Mouse (Mus musculus) ES-E14 (cell line): ENCODE data around the gene Plekhh2. TPM values are rescaled to one million over a fixed set of nuclear protein-coding genes. Genes with fewer than 3 reads are reported as not detected.

Experiments used
- DNase-seq: peaks from one replicate; pipeline ENCODE4 v3.0.0-alpha.2; 2013; ENCODE audit warnings: low read depth, low spot score
- H3K27ac ChIP-seq: 2 replicates; pipeline ENCODE4 v1.5.1; 2012; ENCODE audit warnings: low read depth, mild to moderate bottlenecking, low read length, moderate library complexity, mixed read lengths; ENCODE audit not compliant: poor library complexity, insufficient read depth, severe bottlenecking
- H3K36me3 ChIP-seq: 2 replicates; pipeline ENCODE4 v1.6.1; 2012; ENCODE audit warnings: mild to moderate bottlenecking, low read length, moderate library complexity, mixed read lengths; ENCODE audit not compliant: control insufficient read depth, poor library complexity, insufficient read depth, severe bottlenecking
- H3K4me1 ChIP-seq, 2 experiments: fragments of 150-350 bp in 1 of 2; sonication (generic) in 1 of 2; 2 replicates each; pipeline ENCODE4 v1.6.1; 2012; ENCODE audit warnings: low read length in 2 of 2, mild to moderate bottlenecking in 1 of 2, mixed read lengths in 1 of 2; ENCODE audit not compliant: control insufficient read depth in 2 of 2, insufficient read depth in 2 of 2, poor library complexity in 1 of 2
- H3K4me3 ChIP-seq, 2 experiments: fragments of 150-350 bp in 1 of 2; sonication (generic) in 1 of 2; 2 replicates each; pipeline ENCODE4 v1.5.1; 2012; ENCODE audit warnings: low read length in 2 of 2, low read depth in 1 of 2, mild to moderate bottlenecking in 1 of 2, mixed read lengths in 1 of 2; ENCODE audit not compliant: insufficient read depth in 1 of 2, poor library complexity in 1 of 2, severe bottlenecking in 1 of 2
- H3K9ac ChIP-seq: 2 replicates; pipeline ENCODE4 v1.6.1; 2012; ENCODE audit warnings: low read depth, mild to moderate bottlenecking, low read length, mixed read lengths; ENCODE audit not compliant: poor library complexity, insufficient read depth, severe bottlenecking
- H3K9me3 ChIP-seq: fragments of 150-350 bp; sonication (generic); 2 replicates; pipeline ENCODE4 v1.6.1; 2012; ENCODE audit warnings: low read depth, mild to moderate bottlenecking, low read length; ENCODE audit not compliant: control insufficient read depth, insufficient read depth
- CHD2 ChIP-seq: IDR thresholded peaks from 2 replicates; pipeline ENCODE4 v1.6.1; 2014; ENCODE audit warnings: mild to moderate bottlenecking, low read depth, low read length, inconsistent platforms
- HCFC1 ChIP-seq: IDR thresholded peaks from 2 replicates; pipeline ENCODE4 v1.6.1; 2012; ENCODE audit warnings: low read length, inconsistent platforms, borderline replicate concordance; ENCODE audit not compliant: insufficient read depth
- MAFK ChIP-seq: IDR thresholded peaks from 2 replicates; pipeline ENCODE4 v1.6.1; 2014; ENCODE audit warnings: mild to moderate bottlenecking, low read depth, low read length, inconsistent platforms; ENCODE audit not compliant: insufficient read depth
- ZC3H11A ChIP-seq: IDR thresholded peaks from 2 replicates; pipeline ENCODE4 v1.6.1; 2012; ENCODE audit warnings: low read depth, mild to moderate bottlenecking, inconsistent platforms, low read length, borderline replicate concordance
- ZNF384 ChIP-seq: IDR thresholded peaks from 2 replicates; pipeline ENCODE4 v1.6.1; 2012; ENCODE audit warnings: low read depth, low read length, inconsistent platforms
- in situ Hi-C, 2 experiments: fragments of 600-800 bp; cut with MboI; formaldehyde crosslinking; loops; one replicate each; pipeline ENCODE4 v1.15.1; 2025; ENCODE audit warnings: low sequenced_read_pairs in 2 of 2, inconsistent platforms in 1 of 2; ENCODE audit not compliant: unreplicated experiment in 2 of 2
- total RNA-seq: library from RNA; depleted of rRNA; stranded (reverse); fragments of 300-350 nt; gene quantifications from 2 replicates; pipeline ENCODE4 v1.2.3, GENCODE M21; 2012

The Plekhh2 gene
- total RNA-seq, 1 experiment: 4.0 TPM

DNA sequence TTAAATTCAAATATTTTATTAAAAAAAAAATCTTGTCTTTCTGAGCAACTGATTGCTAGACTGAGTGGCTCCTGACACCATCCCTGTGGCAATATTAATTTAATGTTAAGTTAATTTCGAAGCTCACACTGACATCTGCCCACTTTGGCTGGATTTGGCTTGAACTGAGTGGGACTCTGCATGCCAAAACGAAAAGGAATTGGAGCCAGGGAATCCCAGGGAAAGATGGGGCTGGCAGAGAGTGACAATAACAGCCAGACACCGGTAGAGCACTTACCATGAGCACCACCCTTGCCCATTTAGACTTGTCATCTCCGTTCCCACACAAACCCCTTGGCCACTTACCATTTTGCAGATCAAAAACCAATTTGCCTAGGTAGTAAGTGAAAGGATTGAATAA, 33.4 kb upstream of the Plekhh2 start:
- H3K4me1 ChIP-seq: peaks cover 0 to 4% of the 10 kb centered on the region in 2 experiments; a peak in 2 of 4 replicates

DNA sequence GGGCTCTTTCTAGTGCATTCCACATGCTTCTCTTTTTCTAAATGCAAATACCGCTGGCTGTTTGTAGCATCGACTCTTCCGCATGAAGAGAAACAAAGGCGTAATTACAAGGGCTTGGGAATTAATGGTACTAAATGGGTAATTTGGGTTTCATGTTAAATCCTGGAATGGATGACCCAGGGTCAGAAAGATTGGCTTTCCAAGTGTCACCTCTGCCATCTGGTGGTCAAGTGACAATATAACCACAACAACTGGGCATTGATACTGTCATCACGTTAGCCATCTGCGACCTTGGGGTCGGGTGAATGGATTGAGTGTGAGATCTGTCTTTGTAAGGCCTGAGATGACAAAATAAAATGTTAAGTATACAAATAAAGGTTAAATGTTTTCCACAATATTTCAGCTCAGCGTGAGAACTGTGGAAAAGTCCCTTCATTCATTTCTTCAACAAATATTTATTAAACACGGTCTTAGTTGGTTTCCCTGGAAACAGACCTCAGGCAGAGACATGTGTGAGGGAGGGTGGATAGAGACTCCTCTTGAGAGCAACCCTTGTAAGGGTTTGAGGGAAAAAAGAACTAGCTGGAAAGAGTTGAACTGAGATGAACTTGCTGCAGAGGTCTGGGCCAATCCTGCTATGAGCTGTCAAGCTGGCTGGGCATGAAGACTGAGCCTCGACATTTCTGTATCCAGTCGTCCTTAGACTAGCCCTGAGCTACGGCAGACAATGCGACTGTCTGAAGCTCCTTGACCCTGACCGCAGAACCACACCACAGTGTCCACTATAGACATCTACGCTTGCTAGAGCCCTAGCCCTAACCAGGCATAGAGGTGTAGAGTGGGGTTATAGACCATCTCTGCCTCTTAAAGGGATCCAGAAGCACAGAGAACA, 31.0 kb upstream of the Plekhh2 start:
- in situ Hi-C loops: no loop called here
- TF ChIP-seq ZC3H11A: 0 out of 2 replicates have a peak, but pooled peaks have one; percentile 19
- no peak for TF ChIP-seq HCFC1
- TF ChIP-seq MAFK: no peak
- no peak for TF ChIP-seq ZNF384
- Histone ChIP-seq H3K4me3 (no peak overlapping the region), H3K9me3 (no peaks in the 10 kb centered on the region), H3K36me3 (no peaks in the 10 kb centered on the region), H3K27ac (no peak overlapping the region), H3K9ac (no peak overlapping the region), H3K4me1 (no peaks in the 10 kb centered on the region)
- DNase-seq: no peak

More for the DNA sequence above, 33.4 kb upstream of the Plekhh2 start:
- Histone ChIP-seq H3K9me3 (no peaks in the 10 kb centered on the region), H3K4me3 (no peak overlapping the region), H3K9ac (no peak overlapping the region), H3K36me3 (no peaks in the 10 kb centered on the region), H3K27ac (no peak overlapping the region)
- no peak for DNase-seq
- TF ChIP-seq MAFK (no peak), CHD2 (no peak), HCFC1 (no peak), ZC3H11A (no peak), ZNF384 (no peak)
- in situ Hi-C loops: no loop called here

DNA sequence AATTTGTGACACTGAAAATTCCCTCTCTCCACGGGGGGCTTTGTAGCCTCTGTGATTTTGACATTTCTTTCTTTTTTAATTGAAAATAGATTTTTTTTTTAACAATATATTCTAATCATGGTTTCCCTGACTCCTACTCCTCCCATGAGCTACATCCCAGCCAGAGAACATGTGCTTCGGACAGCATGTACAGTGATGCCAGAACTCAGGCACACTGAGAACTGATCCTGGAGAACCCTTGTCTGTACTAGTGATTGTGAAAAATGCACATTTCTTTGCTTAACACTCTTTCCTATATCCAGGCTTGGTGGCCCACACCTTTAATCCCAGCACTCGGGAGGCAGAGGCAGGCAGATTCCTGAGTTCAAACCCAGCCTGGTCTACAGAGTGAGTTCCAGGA, 28.9 kb upstream of the Plekhh2 start:
- TF ChIP-seq MAFK (no peak), ZNF384 (no peak), CHD2 (no peak), HCFC1 (no peak), ZC3H11A (no peak)
- Histone ChIP-seq H3K9me3 (no peaks in the 10 kb centered on the region), H3K36me3 (no peaks in the 10 kb centered on the region), H3K27ac (no peak overlapping the region), H3K4me1 (no peaks in the 10 kb centered on the region), H3K9ac (no peak overlapping the region), H3K4me3 (no peak overlapping the region)
- in situ Hi-C loops: no loop called here
- no peak for DNase-seq

DNA sequence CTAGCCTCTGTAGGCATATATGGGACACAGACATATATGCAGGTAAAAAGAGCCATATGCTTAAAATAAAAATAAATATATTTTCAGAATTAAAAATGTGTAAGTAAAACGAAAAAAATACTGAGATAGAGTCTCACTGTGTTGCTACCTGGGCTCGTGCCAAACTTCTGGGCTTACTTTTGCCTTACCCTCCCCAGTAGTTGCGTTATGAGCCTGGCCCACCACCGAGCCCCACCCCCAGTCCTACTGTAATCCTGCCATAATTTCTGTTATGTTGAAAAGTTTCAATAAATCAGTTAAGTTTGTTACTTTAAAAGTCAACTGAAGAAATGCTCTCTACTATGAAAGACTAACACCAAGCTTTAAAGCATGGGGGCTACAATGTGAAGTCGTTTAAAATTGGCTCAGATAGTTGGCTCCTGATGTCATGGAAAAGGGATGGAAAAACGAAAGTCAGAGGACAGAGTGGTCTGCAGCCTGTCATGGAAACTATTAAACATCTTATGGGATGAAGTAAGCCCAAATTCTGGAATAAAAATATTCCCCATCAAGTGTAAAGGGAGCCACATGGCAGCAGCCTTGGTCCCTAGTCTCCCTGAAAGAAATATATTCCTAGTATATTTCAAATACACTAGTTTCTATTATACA, 27.9 kb upstream of the Plekhh2 start:
- Histone ChIP-seq H3K9me3 (no peaks in the 10 kb centered on the region), H3K27ac (no peak overlapping the region), H3K4me3 (no peak overlapping the region), H3K36me3 (no peaks in the 10 kb centered on the region), H3K9ac (no peak overlapping the region), H3K4me1 (no peaks in the 10 kb centered on the region)
- in situ Hi-C loops: no loop called here
- no peak for DNase-seq
- no peak for TF ChIP-seq CHD2
- no peak for TF ChIP-seq HCFC1
- no peak for TF ChIP-seq ZNF384
- no peak for TF ChIP-seq ZC3H11A
- TF ChIP-seq MAFK: no peak
